Mouse (Mus musculus) brain, adult 2 months (tissue): ENCODE data around the gene Ivd.
A peak's percentile ranks its signal among the peaks of the same experiment; 100 is the strongest.

ENCODE experiments used
- DNase-seq: peaks from one replicate; pipeline ENCODE4 v3.0.0; 2011; ENCODE audit warnings: low read depth, low spot score

Gene Ivd

GRCm38 (mm10) chr2:118881956-118882355 is 20.2 kb downstream of the Ivd start:
- DNase-seq: no peak

- DNase-seq: peak; percentile 81
Observed at GRCm38 (mm10) chr2:118882840-118883679, 21.3 kb downstream of the Ivd start.

GRCm38 (mm10) chr2:118887440-118887839 is 25.7 kb downstream of the Ivd start:
- no peak for DNase-seq

GRCm38 (mm10) chr2:118887845-118888548 is 26.2 kb downstream of the Ivd start:
- no peak for DNase-seq

GRCm38 (mm10) chr2:118891173-118891572 is 29.4 kb downstream of the Ivd start:
- no peak for DNase-seq

GRCm38 (mm10) chr2:118895990-118896913 is 34.5 kb downstream of the Ivd start:
- peak; percentile 54 for DNase-seq

GRCm38 (mm10) chr2:118896914-118897291 is 35.1 kb downstream of the Ivd start:
- DNase-seq: no peak

GRCm38 (mm10) chr2:118897392-118897791 is 35.6 kb downstream of the Ivd start:
- no peak for DNase-seq

GRCm38 (mm10) chr2:118897808-118898207 is 36.1 kb downstream of the Ivd start:
- DNase-seq: no peak

GRCm38 (mm10) chr2:118898771-118899170 is 37.0 kb downstream of the Ivd start:
- no peak for DNase-seq

GRCm38 (mm10) chr2:118899306-118899705 is 37.6 kb downstream of the Ivd start:
- no peak for DNase-seq

GRCm38 (mm10) chr2:118899981-118900825 is 38.4 kb downstream of the Ivd start, which contains the start of gene Bahd1:
TSS of gene Bahd1 (plus strand) at chr2:118900377.
- peak; percentile 52 for DNase-seq

GRCm38 (mm10) chr2:118900826-118901140 is 39.0 kb downstream of the Ivd start:
- no peak for DNase-seq

- peak; percentile 98 for DNase-seq
Observed at GRCm38 (mm10) chr2:118901175-118902031, 39.6 kb downstream of the Ivd start.

GRCm38 (mm10) chr2:118902051-118903025 is 40.6 kb downstream of the Ivd start:
- DNase-seq: no peak

GRCm38 (mm10) chr2:118903333-118903741 is 41.6 kb downstream of the Ivd start:
- DNase-seq: peak; percentile 58

- no peak for DNase-seq
Observed at GRCm38 (mm10) chr2:118905433-118906117, 43.8 kb downstream of the Ivd start.

- DNase-seq: no peak
Observed at GRCm38 (mm10) chr2:118906118-118906492, 44.4 kb downstream of the Ivd start.
